Mouse (Mus musculus) G1E (cell line): ENCODE results near the gene Sptssb. TPM values are rescaled to one million over a fixed set of nuclear protein-coding genes. Genes with fewer than 3 reads are reported as not detected.

ENCODE experiments used
- ATAC-seq: 2 replicates; pipeline ENCODE4 v1.8.0; 2016; ENCODE audit warnings: mild to moderate bottlenecking; ENCODE audit not compliant: insufficient number of reproducible peaks, poor library complexity, low FRiP score, severe bottlenecking; ENCODE audit errors: extremely low read depth
- DNase-seq: peaks from one replicate; pipeline ENCODE4 v3.0.0; 2012; ENCODE audit warnings: low spot score
- H3K27me3 ChIP-seq: 2 replicates; pipeline ENCODE4 v1.6.1; 2012; ENCODE audit warnings: mild to moderate bottlenecking, low read length, inconsistent platforms; ENCODE audit not compliant: insufficient read depth
- H3K36me3 ChIP-seq: replicated peaks from 2 replicates; pipeline ENCODE3; 2012; ENCODE audit warnings: mild to moderate bottlenecking, inconsistent platforms
- H3K4me1 ChIP-seq: 2 replicates; pipeline ENCODE4 v1.6.1; 2012; ENCODE audit warnings: low read depth, low read length, inconsistent platforms, mixed read lengths; ENCODE audit not compliant: insufficient read depth
- H3K4me3 ChIP-seq: 2 replicates; pipeline ENCODE4 v1.5.1; 2012; ENCODE audit warnings: low read depth, mild to moderate bottlenecking, inconsistent platforms, low read length, moderate library complexity, mixed read lengths
- H3K9me3 ChIP-seq: replicated peaks from 2 replicates; pipeline ENCODE4 v1.6.1; 2012; ENCODE audit warnings: inconsistent platforms
- CTCF ChIP-seq: IDR thresholded peaks from 2 replicates; pipeline ENCODE4 v1.5.1; 2012; ENCODE audit warnings: low read depth, low read length, inconsistent platforms, mixed read lengths
- GATA1 ChIP-seq: IDR thresholded peaks from 2 replicates; pipeline ENCODE4 v1.6.1; 2012; ENCODE audit warnings: borderline replicate concordance, low read length, inconsistent platforms, mixed read lengths
- GATA2 ChIP-seq: IDR thresholded peaks from 2 replicates; pipeline ENCODE4 v1.6.1; 2012; ENCODE audit warnings: low read depth, low read length, inconsistent platforms, borderline replicate concordance
- POLR2AphosphoS5 ChIP-seq: IDR thresholded peaks from 2 replicates; pipeline ENCODE4 v1.6.1; 2012; ENCODE audit warnings: low read depth, low read length, inconsistent platforms; ENCODE audit not compliant: insufficient replicate concordance
- TAL1 ChIP-seq: conservative IDR thresholded peaks from 2 replicates; pipeline ENCODE4 v1.6.1; 2012; ENCODE audit warnings: low read depth, low read length, inconsistent platforms, mixed read lengths
- polyA plus RNA-seq: library from polyadenylated mRNA; stranded (reverse); fragments of >175 nt; gene quantifications from 2 replicates; pipeline ENCODE4 v1.2.3, GENCODE M21; 2012
- total RNA-seq, 2 experiments: library from RNA; stranded (forward) in 1 of 2; stranded (reverse) in 1 of 2; fragments of 200-1000 nt in 1 of 2; fragments of >200 nt in 1 of 2; fragmentation: Nextera tagmentation in 1 of 2; gene quantifications; 2 replicates each; pipeline ENCODE4 v1.2.3; 2014 to 2017

The Sptssb gene
- total and polyA plus RNA-seq, 3 experiments = not detected

DNA sequence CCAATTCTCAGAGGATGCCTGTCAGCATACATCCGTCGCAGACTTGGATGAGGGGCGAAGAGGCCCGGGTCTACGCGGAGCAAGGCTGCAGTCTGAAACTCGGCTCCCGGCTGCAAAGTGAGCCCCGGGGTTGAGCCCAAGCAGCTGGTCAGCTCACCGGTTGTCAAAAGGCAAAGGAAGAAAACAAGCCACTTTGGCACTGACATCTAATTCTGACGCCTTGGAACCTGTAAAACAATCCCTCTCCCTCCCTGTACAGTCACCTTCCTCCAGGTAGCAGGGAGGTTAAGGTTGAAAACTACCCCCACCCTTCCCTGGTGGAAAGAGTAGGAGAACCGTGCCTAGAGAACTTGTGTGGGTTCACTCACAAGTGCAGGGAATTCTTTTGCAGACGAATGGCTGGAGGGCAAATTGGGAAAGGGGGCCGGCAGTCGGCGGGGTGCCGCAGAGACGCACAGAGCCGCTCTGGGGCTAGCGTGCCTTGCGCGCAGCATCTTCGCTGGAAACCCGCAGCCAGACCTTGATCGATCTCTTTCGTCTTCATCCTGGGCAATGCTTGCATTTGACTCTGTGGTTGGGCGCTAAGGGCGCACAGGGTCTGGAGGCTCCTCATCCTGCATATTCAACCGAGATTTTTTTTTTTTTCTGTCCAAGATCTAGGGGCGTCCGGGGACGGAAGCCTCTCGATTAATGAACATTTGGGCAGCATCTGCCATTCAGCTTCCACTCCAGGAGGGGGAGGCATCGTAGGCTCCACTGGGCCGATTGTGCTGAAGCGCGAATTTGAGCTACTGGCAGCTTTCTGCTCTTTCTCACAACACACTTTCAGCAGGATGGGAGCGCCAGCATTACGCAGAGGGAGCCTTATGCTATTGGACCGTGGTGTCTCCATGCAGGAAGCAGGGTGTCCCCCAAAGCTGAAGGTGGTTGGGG, 1.1 kb upstream of the Sptssb start:
- no peak for DNase-seq
- no peaks in the 10 kb centered on the region for H3K4me1 ChIP-seq
- H3K27me3 ChIP-seq = peaks cover 3% of the 10 kb centered on the region; the same call in 1 of the 2 replicates
- no peak overlapping the region for H3K4me3 ChIP-seq
- H3K36me3 ChIP-seq = no peaks in the 10 kb centered on the region
- TF ChIP-seq CTCF (no peak), TAL1 (no peak), POLR2AphosphoS5 (no peak), GATA1 (no peak), GATA2 (no peak)
- no peaks in the 10 kb centered on the region for H3K9me3 ChIP-seq
- ATAC-seq = no peak

DNA sequence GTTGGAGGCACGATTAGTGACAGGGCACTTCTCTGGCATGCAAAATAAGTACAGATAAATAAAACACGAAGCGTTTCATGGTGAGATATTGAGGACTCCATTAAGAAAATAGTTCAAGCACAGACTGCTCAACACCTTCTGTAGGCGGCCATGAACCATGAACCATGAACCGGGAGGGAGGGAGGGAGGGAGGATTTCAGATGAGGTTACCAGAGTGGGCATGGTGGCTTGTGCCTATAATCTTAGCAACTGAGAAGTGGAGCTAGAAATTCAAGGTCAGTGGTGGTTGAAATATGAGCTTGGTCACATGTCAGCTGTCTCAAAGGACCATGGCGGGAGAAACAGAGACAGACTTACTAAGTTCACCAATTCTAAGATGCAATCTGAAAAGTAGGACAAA, 20.3 kb downstream of the Sptssb start:
- ATAC-seq (no peak), DNase-seq (no peak)
- TF ChIP-seq TAL1 (no peak), GATA2 (no peak), POLR2AphosphoS5 (no peak), CTCF (no peak), GATA1 (no peak)
- Histone ChIP-seq H3K4me1 (no peaks in the 10 kb centered on the region), H3K27me3 (no peaks in the 10 kb centered on the region), H3K36me3 (no peaks in the 10 kb centered on the region), H3K9me3 (no peaks in the 10 kb centered on the region), H3K4me3 (no peak overlapping the region)

DNA sequence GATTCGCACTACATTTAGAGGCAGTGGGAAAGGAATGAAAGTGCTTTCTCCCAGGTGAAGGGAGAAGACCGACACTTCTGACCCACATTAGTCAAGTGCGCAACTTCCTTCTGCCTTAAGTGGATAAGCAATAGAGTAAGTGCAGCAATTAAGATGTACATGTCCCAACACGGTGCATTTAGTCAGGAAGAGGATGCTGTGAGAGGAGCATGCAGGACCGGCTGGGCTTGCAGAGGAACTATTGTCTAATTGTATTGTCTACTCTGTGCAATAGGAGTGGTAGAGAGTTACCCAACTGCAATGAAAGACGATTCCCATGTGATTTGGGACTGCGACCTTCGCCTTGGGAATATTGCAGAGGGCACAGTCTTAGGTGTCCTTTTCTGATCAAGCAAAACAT, 30.2 kb downstream of the Sptssb start:
- Histone ChIP-seq H3K9me3 (no peaks in the 10 kb centered on the region), H3K4me1 (no peaks in the 10 kb centered on the region), H3K27me3 (no peaks in the 10 kb centered on the region), H3K4me3 (no peak overlapping the region), H3K36me3 (no peaks in the 10 kb centered on the region)
- no peak for ATAC-seq
- DNase-seq = no peak
- TF ChIP-seq TAL1 = no peak
- no peak for TF ChIP-seq GATA1
- TF ChIP-seq GATA2 = no peak
- TF ChIP-seq POLR2AphosphoS5 = no peak
- no peak for TF ChIP-seq CTCF

DNA sequence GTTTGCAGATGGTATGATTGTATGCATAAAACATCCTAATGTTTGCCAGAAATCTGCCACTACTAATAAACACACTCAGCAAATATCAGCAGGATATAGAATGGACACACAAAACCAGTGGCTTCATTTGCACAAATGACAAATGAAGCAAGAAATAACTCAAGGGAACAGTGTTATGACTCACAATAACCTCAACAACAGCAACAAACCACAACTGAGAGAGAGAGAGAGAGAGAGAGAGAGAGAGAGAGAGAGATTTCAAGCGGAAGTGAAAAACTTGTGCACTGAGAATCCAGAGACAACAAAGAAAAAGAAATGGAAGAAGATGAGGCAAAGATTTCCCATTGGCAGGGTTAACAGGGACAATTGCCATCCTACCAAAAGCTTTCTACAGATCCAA, 35.2 kb downstream of the Sptssb start:
- Histone ChIP-seq H3K9me3 (no peaks in the 10 kb centered on the region), H3K27me3 (no peaks in the 10 kb centered on the region), H3K4me3 (no peak overlapping the region), H3K4me1 (no peaks in the 10 kb centered on the region), H3K36me3 (no peaks in the 10 kb centered on the region)
- DNase-seq (no peak), ATAC-seq (no peak)
- TF ChIP-seq POLR2AphosphoS5 (no peak), GATA1 (no peak)

DNA sequence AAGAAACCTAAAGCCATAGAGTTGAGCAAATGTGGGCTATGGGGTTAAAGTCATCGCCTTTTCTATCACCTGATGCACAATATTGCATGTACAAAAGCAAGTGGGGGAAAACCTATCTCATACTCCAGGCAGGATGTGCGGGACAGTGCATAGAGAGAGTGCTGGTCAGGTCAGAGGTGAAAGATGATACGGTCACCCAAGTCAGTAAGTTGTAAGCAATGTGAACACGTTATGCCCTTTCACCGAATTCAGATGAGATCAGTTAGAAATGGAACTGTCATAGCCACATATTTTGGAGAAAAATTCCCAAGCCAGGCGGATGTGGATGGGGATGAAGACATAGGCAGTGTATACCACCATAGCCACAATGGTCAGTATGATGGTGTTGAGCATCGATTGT, 39.1 kb downstream of the Sptssb start:
- no peak for TF ChIP-seq POLR2AphosphoS5
- TF ChIP-seq CTCF = no peak
- no peak for TF ChIP-seq GATA2
- TF ChIP-seq TAL1 = no peak
- TF ChIP-seq GATA1 = no peak
- ATAC-seq (no peak), DNase-seq (no peak)
- Histone ChIP-seq H3K27me3 (peaks cover 3% of the 10 kb centered on the region; the same call in 1 of the 2 replicates), H3K36me3 (no peaks in the 10 kb centered on the region), H3K4me3 (no peak overlapping the region), H3K4me1 (no peaks in the 10 kb centered on the region), H3K9me3 (no peaks in the 10 kb centered on the region)

DNA sequence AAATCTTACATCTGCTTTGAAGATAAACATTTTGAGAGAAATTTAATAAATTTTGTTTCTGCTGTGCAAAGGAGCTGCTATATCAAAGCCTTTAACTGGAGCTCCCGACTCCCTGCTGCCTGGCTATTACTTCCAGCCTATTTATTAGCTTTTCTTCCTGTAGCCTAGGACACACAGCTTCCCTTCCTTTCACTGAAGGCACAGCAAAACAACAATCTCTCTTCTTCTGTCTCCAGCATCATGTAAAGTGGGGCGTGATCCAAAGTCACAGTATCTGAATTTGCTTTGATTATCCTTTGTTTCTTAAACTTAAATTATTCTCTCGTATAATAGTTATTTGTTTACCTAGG, 39.9 kb downstream of the Sptssb start:
- Histone ChIP-seq H3K9me3 (no peaks in the 10 kb centered on the region), H3K36me3 (no peaks in the 10 kb centered on the region), H3K27me3 (peaks cover 3% of the 10 kb centered on the region; the same call in 1 of the 2 replicates), H3K4me3 (no peak overlapping the region), H3K4me1 (no peaks in the 10 kb centered on the region)
- DNase-seq (no peak), ATAC-seq (no peak)
- TF ChIP-seq GATA2 = no peak
- TF ChIP-seq GATA1 = no peak
- no peak for TF ChIP-seq TAL1
- no peak for TF ChIP-seq POLR2AphosphoS5
